Mouse (Mus musculus): ENCODE measurements at regions not wholly inside any gene's neighbourhood (a gene's known extent, or its start where the extent isn't known, plus 50 kb on each side); places are given as distances from the start of the nearest gene placed in this dataset.

GRCm38 (mm10) chr1:76955031-76955430, 559.9 kb downstream of the Epha4 start:
- H3K4me3 ChIP-seq (ENCODE audit: low read depth, low read length), result no peak overlapping the region
- H3K4me1 ChIP-seq (ENCODE audit: control insufficient read depth, insufficient read depth, low read length), result no peaks in the 10 kb centered on the region
- TF ChIP-seq EP300 (IDR thresholded peaks at IDR 0.05; ENCODE audit: insufficient read depth, low read depth, low read length) (no peak), CTCF (IDR thresholded peaks at IDR 0.05; ENCODE audit: low read depth, low read length) (no peak), POLR2A (IDR thresholded peaks at IDR 0.05; ENCODE audit: insufficient read depth, low read length) (no peak)
- H3K9me3 ChIP-seq (replicated peaks; ENCODE audit: control insufficient read depth, insufficient read depth, low read length, poor library complexity, severe bottlenecking), result no peaks in the 10 kb centered on the region
- no peak overlapping the region for H3K27ac ChIP-seq (ENCODE audit: insufficient read depth, low read length)
- no peak overlapping the region for H3K9ac ChIP-seq (ENCODE audit: low read depth, poor library complexity, severe bottlenecking)
- H3K36me3 ChIP-seq (ENCODE audit: control insufficient read depth, insufficient read depth, low read length, poor library complexity, severe bottlenecking), result no peaks in the 10 kb centered on the region
- no peaks in the 10 kb centered on the region for H3K27me3 ChIP-seq (ENCODE audit: control insufficient read depth, insufficient read depth, low read length, poor library complexity, severe bottlenecking)

GRCm38 (mm10) chr1:76957411-76957810, 557.5 kb downstream of the Epha4 start:
- Histone ChIP-seq H3K27ac (ENCODE audit: insufficient read depth, low read length) (no peak overlapping the region), H3K27me3 (ENCODE audit: control insufficient read depth, insufficient read depth, low read length, poor library complexity, severe bottlenecking) (no peaks in the 10 kb centered on the region), H3K9me3 (replicated peaks; ENCODE audit: control insufficient read depth, insufficient read depth, low read length, poor library complexity, severe bottlenecking) (no peaks in the 10 kb centered on the region), H3K4me1 (ENCODE audit: control insufficient read depth, insufficient read depth, low read length) (no peaks in the 10 kb centered on the region), H3K4me3 (ENCODE audit: low read depth, low read length) (no peak overlapping the region), H3K9ac (ENCODE audit: low read depth, poor library complexity, severe bottlenecking) (no peak overlapping the region), H3K36me3 (ENCODE audit: control insufficient read depth, insufficient read depth, low read length, poor library complexity, severe bottlenecking) (no peaks in the 10 kb centered on the region)
- TF ChIP-seq EP300 (IDR thresholded peaks at IDR 0.05; ENCODE audit: insufficient read depth, low read depth, low read length), result no peak
- TF ChIP-seq CTCF (IDR thresholded peaks at IDR 0.05; ENCODE audit: low read depth, low read length), result no peak
- TF ChIP-seq POLR2A (IDR thresholded peaks at IDR 0.05; ENCODE audit: insufficient read depth, low read length), result no peak

GRCm38 (mm10) chr1:76958706-76959105, 556.2 kb downstream of the Epha4 start:
- Histone ChIP-seq H3K4me1 (ENCODE audit: control insufficient read depth, insufficient read depth, low read length) (no peaks in the 10 kb centered on the region), H3K9me3 (replicated peaks; ENCODE audit: control insufficient read depth, insufficient read depth, low read length, poor library complexity, severe bottlenecking) (no peaks in the 10 kb centered on the region), H3K27me3 (ENCODE audit: control insufficient read depth, insufficient read depth, low read length, poor library complexity, severe bottlenecking) (no peaks in the 10 kb centered on the region), H3K27ac (ENCODE audit: insufficient read depth, low read length) (no peak overlapping the region), H3K36me3 (ENCODE audit: control insufficient read depth, insufficient read depth, low read length, poor library complexity, severe bottlenecking) (no peaks in the 10 kb centered on the region), H3K4me3 (ENCODE audit: low read depth, low read length) (no peak overlapping the region), H3K9ac (ENCODE audit: low read depth, poor library complexity, severe bottlenecking) (no peak overlapping the region)
- TF ChIP-seq CTCF (IDR thresholded peaks at IDR 0.05; ENCODE audit: low read depth, low read length) (no peak), POLR2A (IDR thresholded peaks at IDR 0.05; ENCODE audit: insufficient read depth, low read length) (no peak), EP300 (IDR thresholded peaks at IDR 0.05; ENCODE audit: insufficient read depth, low read depth, low read length) (no peak)

- Histone ChIP-seq H3K9ac (ENCODE audit: low read depth, poor library complexity, severe bottlenecking) (no peak overlapping the region), H3K36me3 (ENCODE audit: control insufficient read depth, insufficient read depth, low read length, poor library complexity, severe bottlenecking) (no peaks in the 10 kb centered on the region), H3K4me1 (ENCODE audit: control insufficient read depth, insufficient read depth, low read length) (no peaks in the 10 kb centered on the region), H3K9me3 (replicated peaks; ENCODE audit: control insufficient read depth, insufficient read depth, low read length, poor library complexity, severe bottlenecking) (no peaks in the 10 kb centered on the region), H3K4me3 (ENCODE audit: low read depth, low read length) (no peak overlapping the region), H3K27ac (ENCODE audit: insufficient read depth, low read length) (no peak overlapping the region), H3K27me3 (ENCODE audit: control insufficient read depth, insufficient read depth, low read length, poor library complexity, severe bottlenecking) (no peaks in the 10 kb centered on the region)
- TF ChIP-seq EP300 (IDR thresholded peaks at IDR 0.05; ENCODE audit: insufficient read depth, low read depth, low read length), result no peak
- no peak for TF ChIP-seq POLR2A (IDR thresholded peaks at IDR 0.05; ENCODE audit: insufficient read depth, low read length)
- TF ChIP-seq CTCF (IDR thresholded peaks at IDR 0.05; ENCODE audit: low read depth, low read length), result no peak
Observed at GRCm38 (mm10) chr1:76972454-76972853, 542.4 kb downstream of the Epha4 start.

- Histone ChIP-seq H3K36me3 (ENCODE audit: control insufficient read depth, insufficient read depth, low read length, poor library complexity, severe bottlenecking) (no peaks in the 10 kb centered on the region), H3K9me3 (replicated peaks; ENCODE audit: control insufficient read depth, insufficient read depth, low read length, poor library complexity, severe bottlenecking) (no peaks in the 10 kb centered on the region), H3K9ac (ENCODE audit: low read depth, poor library complexity, severe bottlenecking) (no peak overlapping the region), H3K27ac (ENCODE audit: insufficient read depth, low read length) (no peak overlapping the region), H3K27me3 (ENCODE audit: control insufficient read depth, insufficient read depth, low read length, poor library complexity, severe bottlenecking) (no peaks in the 10 kb centered on the region), H3K4me1 (ENCODE audit: control insufficient read depth, insufficient read depth, low read length) (no peaks in the 10 kb centered on the region), H3K4me3 (ENCODE audit: low read depth, low read length) (no peak overlapping the region)
- TF ChIP-seq POLR2A (IDR thresholded peaks at IDR 0.05; ENCODE audit: insufficient read depth, low read length) (no peak), EP300 (IDR thresholded peaks at IDR 0.05; ENCODE audit: insufficient read depth, low read depth, low read length) (no peak), CTCF (IDR thresholded peaks at IDR 0.05; ENCODE audit: low read depth, low read length) (no peak)
Observed at GRCm38 (mm10) chr1:76975077-76975945, 539.6 kb downstream of the Epha4 start.

- no peak overlapping the region for H3K9ac ChIP-seq (ENCODE audit: low read depth, poor library complexity, severe bottlenecking)
- no peak overlapping the region for H3K27ac ChIP-seq (ENCODE audit: insufficient read depth, low read length)
- H3K4me3 ChIP-seq (ENCODE audit: low read depth, low read length), result no peak overlapping the region
- TF ChIP-seq CTCF (IDR thresholded peaks at IDR 0.05; ENCODE audit: low read depth, low read length), result no peak
- TF ChIP-seq POLR2A (IDR thresholded peaks at IDR 0.05; ENCODE audit: insufficient read depth, low read length), result no peak
- no peak for TF ChIP-seq EP300 (IDR thresholded peaks at IDR 0.05; ENCODE audit: insufficient read depth, low read depth, low read length)
- H3K36me3 ChIP-seq (ENCODE audit: control insufficient read depth, insufficient read depth, low read length, poor library complexity, severe bottlenecking), result no peaks in the 10 kb centered on the region
- H3K27me3 ChIP-seq (ENCODE audit: control insufficient read depth, insufficient read depth, low read length, poor library complexity, severe bottlenecking), result no peaks in the 10 kb centered on the region
- no peaks in the 10 kb centered on the region for H3K4me1 ChIP-seq (ENCODE audit: control insufficient read depth, insufficient read depth, low read length)
- H3K9me3 ChIP-seq (replicated peaks; ENCODE audit: control insufficient read depth, insufficient read depth, low read length, poor library complexity, severe bottlenecking), result no peaks in the 10 kb centered on the region
Observed at GRCm38 (mm10) chr1:76980498-76981152, 534.3 kb downstream of the Epha4 start.
